Mouse (Mus musculus): Measurements from ENCODE around the gene Dbt. TPM values are rescaled to one million over a fixed set of nuclear protein-coding genes. Genes with fewer than 3 reads are reported as not detected.

Gene Dbt
- total and polyA plus RNA-seq, 3 experiments, result 12.7 to 13.2 TPM; not detected in 1

DNA sequence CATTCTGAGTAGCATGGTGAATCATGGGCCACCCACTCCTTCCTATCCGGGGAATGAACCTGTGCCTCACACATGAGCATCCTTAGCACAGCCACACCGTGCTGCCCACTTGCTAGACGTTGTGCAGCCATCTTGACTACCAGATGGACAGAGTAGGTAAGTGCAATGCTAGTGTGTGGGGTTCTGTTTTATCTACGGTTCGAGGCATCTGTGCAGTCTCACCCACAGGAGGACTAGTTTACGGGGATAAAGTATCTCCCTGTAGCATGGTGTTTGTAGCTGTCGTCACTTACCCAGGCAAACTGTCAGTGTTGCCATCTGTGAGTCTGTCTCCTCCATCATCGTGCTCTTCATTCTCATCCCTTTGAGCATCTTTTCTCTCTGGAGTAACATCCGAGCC is 69.3 kb downstream of the Dbt start:
- Histone ChIP-seq H3K4me1 (ENCODE audit: control insufficient read depth in 1 of 2, insufficient read depth in 2 of 2, low read length in 2 of 2) (no peaks in the 10 kb centered on the region), H3K27ac (ENCODE audit: control insufficient read depth, low read depth, low read length) (no peak overlapping the region), H3K79me2 (ENCODE audit: control insufficient read depth, insufficient read depth, low read length, poor library complexity) (no peaks in the 10 kb centered on the region), H3K9ac (ENCODE audit: control insufficient read depth, low read depth, low read length, poor library complexity, severe bottlenecking) (no peak overlapping the region), H3K36me3 (ENCODE audit: control insufficient read depth in 1 of 2, insufficient read depth in 2 of 2, low read length in 2 of 2) (peaks cover 0 to 15% of the 10 kb centered on the region in 2 experiments; a peak in 2 of 4 replicates), H3K9me3 (replicated peaks; ENCODE audit: insufficient read depth, low read length) (no peaks in the 10 kb centered on the region), H3K27me3 (ENCODE audit: control insufficient read depth in 1 of 2, insufficient read depth in 2 of 2, low read length in 2 of 2) (no peaks in the 10 kb centered on the region), H3K4me3 (ENCODE audit: control insufficient read depth in 1 of 2, insufficient read depth in 1 of 2, low read depth in 2 of 2, low read length in 2 of 2) (no peak overlapping the region)
- DNase-seq (ENCODE audit: low read depth, low spot score), result no peak
- TF ChIP-seq UBTF (IDR thresholded peaks at IDR 0.05; ENCODE audit: borderline replicate concordance, insufficient read depth, low read depth, low read length), result no peak
- TF ChIP-seq ZKSCAN1 (IDR thresholded peaks at IDR 0.05; ENCODE audit: low read depth, low read length), result no peak
- TF ChIP-seq NELFE (IDR thresholded peaks at IDR 0.05; ENCODE audit: low read depth, low read length), result no peak
- TF ChIP-seq MYB (IDR thresholded peaks at IDR 0.05; ENCODE audit: low read depth, low read length), result no peak
- no peak for TF ChIP-seq ZNF384 (IDR thresholded peaks at IDR 0.05; ENCODE audit: low read depth, low read length)
- no peak for TF ChIP-seq ZC3H11A (IDR thresholded peaks at IDR 0.05; ENCODE audit: low read depth, low read length)
- TF ChIP-seq HCFC1 (IDR thresholded peaks at IDR 0.05; ENCODE audit: low read depth, low read length), result no peak
- no peak for TF ChIP-seq POLR2AphosphoS2 (IDR thresholded peaks at IDR 0.05; ENCODE audit: low read length)
- TF ChIP-seq JUND (IDR thresholded peaks at IDR 0.05; ENCODE audit: low read depth, low read length), result no peak
- no peak for TF ChIP-seq MAX (IDR thresholded peaks at IDR 0.05; ENCODE audit: low read length)
- no peak for TF ChIP-seq RCOR1 (IDR thresholded peaks at IDR 0.05; ENCODE audit: low read depth, low read length)
- no peak for TF ChIP-seq POLR2AphosphoS5 (IDR thresholded peaks at IDR 0.05; ENCODE audit: borderline replicate concordance, low read depth, low read length)
- no peak for TF ChIP-seq TBP (IDR thresholded peaks at IDR 0.05; ENCODE audit: low read depth, low read length)
- no peak for TF ChIP-seq USF2 (IDR thresholded peaks at IDR 0.05; ENCODE audit: borderline replicate concordance in 1 of 2, insufficient read depth in 1 of 2, low read depth in 1 of 2, low read length in 2 of 2)
- no peak for TF ChIP-seq POLR2A (IDR thresholded peaks at IDR 0.05; ENCODE audit: control insufficient read depth in 1 of 2, insufficient read depth in 1 of 2, low read depth in 1 of 2, low read length in 2 of 2, poor library complexity in 1 of 2)

DNA sequence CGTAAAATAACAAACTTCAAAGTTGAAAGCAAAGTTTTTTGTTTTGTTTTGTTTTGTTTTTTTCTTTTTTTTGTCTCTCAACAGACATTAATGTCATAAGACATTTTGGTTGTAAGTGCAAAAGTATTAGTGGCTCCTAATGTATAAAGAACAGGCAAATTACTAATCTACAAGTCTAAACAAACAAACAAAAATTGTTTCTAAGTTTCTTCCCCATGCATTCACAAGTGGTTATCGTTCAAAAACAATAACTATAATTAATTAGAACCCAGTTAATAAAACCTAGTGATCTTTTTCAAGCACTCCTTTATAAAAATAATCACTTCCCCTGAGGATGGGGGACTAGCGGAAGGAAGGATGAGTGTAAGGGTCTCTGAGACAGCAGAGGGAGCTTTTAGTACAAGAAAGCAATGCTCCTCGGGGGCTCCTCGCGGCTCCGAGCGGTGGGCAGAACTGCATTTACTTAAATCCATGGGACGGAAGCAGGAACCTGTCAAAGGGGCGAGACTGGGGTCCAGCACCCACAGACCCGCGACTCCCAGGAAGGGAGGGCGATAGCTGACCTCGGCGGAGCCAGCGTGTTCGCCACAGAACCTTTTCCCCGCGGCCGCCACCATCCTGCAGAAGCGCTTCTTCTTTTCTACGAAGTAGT is 81.3 kb downstream of the Dbt start:
- Histone ChIP-seq H3K9me3 (replicated peaks; ENCODE audit: insufficient read depth, low read length) (no peaks in the 10 kb centered on the region), H3K9ac (ENCODE audit: control insufficient read depth, low read depth, low read length, poor library complexity, severe bottlenecking) (peak overlapping the region; percentile 90), H3K4me3 (ENCODE audit: control insufficient read depth in 1 of 2, insufficient read depth in 1 of 2, low read depth in 2 of 2, low read length in 2 of 2) (peak overlapping the region; percentile 81 to 95), H3K4me1 (ENCODE audit: control insufficient read depth in 1 of 2, insufficient read depth in 2 of 2, low read length in 2 of 2) (peaks cover 5 to 6% of the 10 kb centered on the region in 2 experiments), H3K79me2 (ENCODE audit: control insufficient read depth, insufficient read depth, low read length, poor library complexity) (peaks cover 24% of the 10 kb centered on the region), H3K27me3 (ENCODE audit: control insufficient read depth in 1 of 2, insufficient read depth in 2 of 2, low read length in 2 of 2) (no peaks in the 10 kb centered on the region), H3K27ac (ENCODE audit: control insufficient read depth, low read depth, low read length) (peak overlapping the region; percentile 83), H3K36me3 (ENCODE audit: control insufficient read depth in 1 of 2, insufficient read depth in 2 of 2, low read length in 2 of 2) (peaks cover 7 to 19% of the 10 kb centered on the region in 2 experiments; a peak in 3 of 4 replicates)
- no peak for DNase-seq (ENCODE audit: low read depth, low spot score)
- TF ChIP-seq ETS1 (IDR thresholded peaks at IDR 0.05; ENCODE audit: low read depth, low read length), result no peak
- TF ChIP-seq POLR2AphosphoS2 (IDR thresholded peaks at IDR 0.05; ENCODE audit: low read length), result no peak
- no peak for TF ChIP-seq ZMIZ1 (IDR thresholded peaks at IDR 0.05; ENCODE audit: low read depth, low read length)
- no peak for TF ChIP-seq USF2 (IDR thresholded peaks at IDR 0.05; ENCODE audit: borderline replicate concordance in 1 of 2, insufficient read depth in 1 of 2, low read depth in 1 of 2, low read length in 2 of 2)
- TF ChIP-seq BHLHE40 (IDR thresholded peaks at IDR 0.05; ENCODE audit: borderline replicate concordance, low read depth, low read length), result no peak
- TF ChIP-seq MAFK (IDR thresholded peaks at IDR 0.05; ENCODE audit: borderline replicate concordance, low read depth, low read length), result no peak
- no peak for TF ChIP-seq UBTF (IDR thresholded peaks at IDR 0.05; ENCODE audit: borderline replicate concordance, insufficient read depth, low read depth, low read length)
- no peak for TF ChIP-seq TAL1 (IDR thresholded peaks at IDR 0.05; ENCODE audit: low read length)
- no peak for TF ChIP-seq MEF2A (IDR thresholded peaks at IDR 0.05; ENCODE audit: extremely low read depth, insufficient replicate concordance, low read depth, low read length, poor library complexity, severe bottlenecking)
- no peak for TF ChIP-seq ELF1 (IDR thresholded peaks at IDR 0.05; ENCODE audit: low read depth, low read length)
- TF ChIP-seq KAT2A (conservative IDR thresholded peaks at IDR 0.05; ENCODE audit: low read depth, low read length), result no peak
- TF ChIP-seq TCF12 (IDR thresholded peaks at IDR 0.05; ENCODE audit: low read depth, low read length), result no peak
- no peak for TF ChIP-seq RCOR1 (IDR thresholded peaks at IDR 0.05; ENCODE audit: low read depth, low read length)
- TF ChIP-seq ZC3H11A (IDR thresholded peaks at IDR 0.05; ENCODE audit: low read depth, low read length), result no peak; the same call in 1 of the 2 replicates
- TF ChIP-seq RAD21 (IDR thresholded peaks at IDR 0.05; ENCODE audit: low read depth, low read length), result peak; percentile 34; the same call in 1 of the 2 replicates
- TF ChIP-seq NELFE (IDR thresholded peaks at IDR 0.05; ENCODE audit: low read depth, low read length), result no peak
- TF ChIP-seq POLR2A (IDR thresholded peaks at IDR 0.05; ENCODE audit: control insufficient read depth in 1 of 2, insufficient read depth in 1 of 2, low read depth in 1 of 2, low read length in 2 of 2, poor library complexity in 1 of 2), result peak in 1 of 2 experiments; percentile 40; a peak in 1 of 4 replicates
- peak; percentile 38 for TF ChIP-seq SMC3 (IDR thresholded peaks at IDR 0.05; ENCODE audit: low read depth, low read length)
- TF ChIP-seq CHD2 (IDR thresholded peaks at IDR 0.05; ENCODE audit: low read length), result no peak
- TF ChIP-seq GABPA (IDR thresholded peaks at IDR 0.05; ENCODE audit: low read depth, low read length), result no peak
- TF ChIP-seq HCFC1 (IDR thresholded peaks at IDR 0.05; ENCODE audit: low read depth, low read length), result no peak
- no peak for TF ChIP-seq TBP (IDR thresholded peaks at IDR 0.05; ENCODE audit: low read depth, low read length)
